Mouse (Mus musculus) forebrain, embryonic 16.5 days (tissue): ENCODE data around the gene Ces1b. TPM values are rescaled to one million over a fixed set of nuclear protein-coding genes. Genes with fewer than 3 reads are reported as not detected.

Source experiments
- ATAC-seq: fragments of 200-750 bp; cut with Nextera tagmentation; 2 replicates; pipeline ENCODE4 v1.8.0; 2017; ENCODE audit warnings: mild to moderate bottlenecking, moderate library complexity
- H3K27ac ChIP-seq: fragments of 300-500 bp; sonication (generic); 2 replicates; pipeline ENCODE4 v1.5.1; 2014; ENCODE audit warnings: low read length, control low read depth
- H3K27me3 ChIP-seq: fragments of 300-500 bp; sonication (generic); replicated peaks from 2 replicates; pipeline ENCODE4 v1.6.1; 2014; ENCODE audit warnings: low read length; ENCODE audit not compliant: control insufficient read depth, insufficient read depth
- H3K36me3 ChIP-seq: fragments of 300-500 bp; sonication (generic); 2 replicates; pipeline ENCODE4 v1.6.1; 2014; ENCODE audit not compliant: control insufficient read depth, insufficient read depth
- H3K4me1 ChIP-seq: fragments of 300-500 bp; sonication (generic); replicated peaks from 2 replicates; pipeline ENCODE4 v1.6.1; 2014; ENCODE audit warnings: low read length; ENCODE audit not compliant: control insufficient read depth, insufficient read depth
- H3K4me2 ChIP-seq: fragments of 300-500 bp; sonication (generic); 2 replicates; pipeline ENCODE4 v1.6.1; 2014; ENCODE audit warnings: mild to moderate bottlenecking, low read length, control low read depth
- H3K4me3 ChIP-seq: fragments of 300-500 bp; sonication (generic); replicated peaks from 2 replicates; pipeline ENCODE4 v1.5.1; 2014; ENCODE audit warnings: mild to moderate bottlenecking, low read length, control low read depth
- H3K9ac ChIP-seq: fragments of 300-500 bp; sonication (generic); replicated peaks from 2 replicates; pipeline ENCODE4 v1.6.1; 2014; ENCODE audit warnings: low read depth, low read length, control low read depth
- H3K9me3 ChIP-seq: fragments of 300-500 bp; sonication (generic); 2 replicates; pipeline ENCODE4 v1.6.1; 2016; ENCODE audit warnings: low read length; ENCODE audit not compliant: control insufficient read depth
- WGBS: fragments of 180-500 bp; shearing (Covaris S2); extraction: QIAGEN DNeasy Blood & Tissue Kit; methylation state at CpG from one replicate; pipeline ENCODE4 v1.1.7; 2014; 5-methylcytosine and 5-hydroxymethylcytosine counted together
- polyA plus RNA-seq: library from polyadenylated mRNA; unstranded; fragments of >200 nt; fragmentation: Nextera tagmentation; extraction: Ambion mirVana; gene quantifications from 2 replicates; pipeline ENCODE4 v1.2.1, GENCODE M21; 2015

Gene Ces1b
- polyA plus RNA-seq, 1 experiment from 2014 or later = not detected

- no peak for ATAC-seq
- Histone ChIP-seq H3K27me3 (no peaks in the 10 kb centered on the region), H3K4me2 (no peak overlapping the region), H3K36me3 (no peaks in the 10 kb centered on the region), H3K9me3 (no peaks in the 10 kb centered on the region), H3K4me3 (no peak overlapping the region), H3K9ac (no peak overlapping the region), H3K27ac (no peak overlapping the region), H3K4me1 (no peaks in the 10 kb centered on the region)
- 83% methylated on average over 4 of the region's 4 CpGs for WGBS
Observed at GRCm38 (mm10) chr8:93014300-93014699, 65.5 kb downstream of the Ces1b start.

DNA sequence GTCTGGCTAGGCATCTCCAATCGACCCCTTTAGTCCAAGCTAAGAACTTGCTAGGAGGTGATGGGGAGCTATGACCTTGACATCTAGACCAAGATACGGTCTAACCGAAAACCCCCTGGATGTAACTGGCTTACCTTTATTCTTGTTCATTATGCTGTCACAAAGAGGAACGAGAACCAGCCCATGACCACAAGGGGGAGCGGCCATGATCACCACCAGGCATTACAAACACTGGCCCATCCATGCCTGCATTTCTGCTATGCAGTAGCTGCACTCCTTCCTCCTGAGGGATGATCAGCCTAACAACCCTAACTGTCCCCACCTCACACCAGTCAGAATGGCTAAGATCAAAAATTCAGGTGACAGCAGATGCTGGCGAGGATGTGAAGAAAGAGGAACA, 67.6 kb downstream of the Ces1b start:
- WGBS = 71% methylated on average over 6 of the region's 6 CpGs
- no peaks in the 10 kb centered on the region for H3K36me3 ChIP-seq
- no peak overlapping the region for H3K4me2 ChIP-seq

GRCm38 (mm10) chr8:93011439-93011838, 68.4 kb downstream of the Ces1b start:
- WGBS = 10% methylated on average over 9 of the region's 9 CpGs

More for the DNA sequence above, 67.6 kb downstream of the Ces1b start:
- no peak for ATAC-seq
- Histone ChIP-seq H3K4me1 (no peaks in the 10 kb centered on the region), H3K9me3 (no peaks in the 10 kb centered on the region), H3K9ac (no peak overlapping the region), H3K27ac (no peak overlapping the region), H3K27me3 (no peaks in the 10 kb centered on the region), H3K4me3 (no peak overlapping the region)

DNA sequence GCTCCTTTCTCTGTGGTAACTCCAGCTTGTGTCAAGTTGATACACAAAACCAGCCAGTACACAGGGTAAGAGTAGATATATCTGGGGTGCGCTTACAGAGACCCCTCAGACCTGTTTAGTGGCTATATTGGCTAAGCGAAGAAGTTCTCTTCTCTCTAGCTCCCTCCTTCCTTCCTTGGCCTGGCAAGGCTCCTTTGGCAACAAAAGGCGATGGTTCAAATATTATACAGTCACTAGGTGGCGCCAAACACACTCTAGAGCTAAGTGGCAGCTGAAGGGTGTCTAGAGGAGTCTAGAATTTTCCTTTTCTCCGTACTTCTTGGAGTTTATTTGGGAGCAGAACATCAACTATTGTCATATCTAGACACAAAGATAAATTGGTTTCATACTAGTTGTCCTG, 69.5 kb downstream of the Ces1b start:
- Histone ChIP-seq H3K4me3 (no peak overlapping the region), H3K27me3 (no peaks in the 10 kb centered on the region), H3K9ac (no peak overlapping the region), H3K4me2 (no peak overlapping the region), H3K36me3 (no peaks in the 10 kb centered on the region), H3K27ac (no peak overlapping the region), H3K4me1 (no peaks in the 10 kb centered on the region), H3K9me3 (no peaks in the 10 kb centered on the region)
- no peak for ATAC-seq
- 31% methylated on average over 5 of the region's 5 CpGs for WGBS

More at GRCm38 (mm10) chr8:93011439-93011838, 68.4 kb downstream of the Ces1b start:
- no peaks in the 10 kb centered on the region for H3K9me3 ChIP-seq
- H3K36me3 ChIP-seq = no peaks in the 10 kb centered on the region
- H3K4me1 ChIP-seq = no peaks in the 10 kb centered on the region
- H3K4me2 ChIP-seq = no peak overlapping the region
- peak; percentile 79 for ATAC-seq
- no peak overlapping the region for H3K27ac ChIP-seq
- no peak overlapping the region for H3K4me3 ChIP-seq
- H3K27me3 ChIP-seq = no peaks in the 10 kb centered on the region
- no peak overlapping the region for H3K9ac ChIP-seq

Other genes starting within 250 kb of the Ces1b start
- gene Lpcat2, start 224.7 kb downstream of the Ces1b start, polyA plus RNA-seq = 5.5 and 7.3 TPM in 2 replicates
- gene Capns2, start 178.6 kb downstream of the Ces1b start, polyA plus RNA-seq = 0.25 TPM in 1 of 2 replicates, not detected in the other
- not detected in 2 replicates for gene Slc6a2, start 119.9 kb downstream of the Ces1b start, polyA plus RNA-seq
- not detected in 2 replicates for gene Ces1a, start 31.8 kb downstream of the Ces1b start, polyA plus RNA-seq
- not detected in 2 replicates for gene Ces1c, start 51.3 kb upstream of the Ces1b start, polyA plus RNA-seq
- 0.22 and 0.40 TPM in 2 replicates for gene Ces1d, start 117.8 kb upstream of the Ces1b start, polyA plus RNA-seq
- not detected in 2 replicates for gene Ces1e, start 149.6 kb upstream of the Ces1b start, polyA plus RNA-seq
- gene Ces1f, start 199.7 kb upstream of the Ces1b start, polyA plus RNA-seq = not detected in 2 replicates